Mouse (Mus musculus): Measurements from ENCODE around the gene Apbb2.

Gene Apbb2

DNA sequence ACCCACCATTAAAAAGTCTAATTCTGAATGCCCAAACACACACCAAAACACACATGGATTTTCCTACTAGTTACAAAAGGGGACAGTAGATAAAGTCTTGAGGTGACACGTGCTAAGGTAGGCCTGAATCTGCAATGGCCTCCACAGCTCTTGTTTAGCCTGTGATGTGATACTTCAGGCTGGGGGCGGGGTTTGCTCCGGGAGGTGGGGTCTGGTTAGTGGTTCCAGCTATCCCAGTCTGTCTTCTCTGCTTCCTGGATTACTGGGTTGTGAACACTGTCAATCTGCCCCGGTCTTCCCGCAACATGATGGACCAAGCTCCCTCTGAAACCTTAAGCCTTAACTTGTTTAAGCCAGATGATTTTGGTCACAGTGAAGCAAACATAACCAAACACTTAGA lies 210.0 kb downstream of the Apbb2 start:
- no peak for DNase-seq

DNA sequence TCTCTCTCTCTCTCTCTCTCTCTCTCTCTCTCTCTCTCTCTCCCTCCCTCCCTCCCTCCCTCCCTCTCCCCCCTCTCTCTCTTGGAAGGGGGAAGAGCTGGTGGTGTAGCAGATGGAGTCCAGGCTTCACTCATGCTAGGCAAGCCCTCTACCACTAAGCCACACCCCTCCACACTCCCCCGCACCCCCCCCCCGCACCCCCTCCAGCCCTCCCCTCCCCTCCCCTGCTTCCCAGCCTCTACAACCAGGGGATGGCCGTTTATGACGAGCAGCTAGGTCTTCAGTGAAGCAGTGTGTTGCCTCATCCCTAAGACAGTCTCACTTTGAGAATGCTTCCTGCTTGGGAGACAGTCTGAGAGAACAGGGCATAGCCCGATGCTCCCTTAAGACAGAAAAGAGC lies 210.6 kb downstream of the Apbb2 start:
- no peak for DNase-seq

- DNase-seq, result no peak
Observed at GRCm38 (mm10) chr5:66406431-66406830, 212.2 kb downstream of the Apbb2 start.

DNA sequence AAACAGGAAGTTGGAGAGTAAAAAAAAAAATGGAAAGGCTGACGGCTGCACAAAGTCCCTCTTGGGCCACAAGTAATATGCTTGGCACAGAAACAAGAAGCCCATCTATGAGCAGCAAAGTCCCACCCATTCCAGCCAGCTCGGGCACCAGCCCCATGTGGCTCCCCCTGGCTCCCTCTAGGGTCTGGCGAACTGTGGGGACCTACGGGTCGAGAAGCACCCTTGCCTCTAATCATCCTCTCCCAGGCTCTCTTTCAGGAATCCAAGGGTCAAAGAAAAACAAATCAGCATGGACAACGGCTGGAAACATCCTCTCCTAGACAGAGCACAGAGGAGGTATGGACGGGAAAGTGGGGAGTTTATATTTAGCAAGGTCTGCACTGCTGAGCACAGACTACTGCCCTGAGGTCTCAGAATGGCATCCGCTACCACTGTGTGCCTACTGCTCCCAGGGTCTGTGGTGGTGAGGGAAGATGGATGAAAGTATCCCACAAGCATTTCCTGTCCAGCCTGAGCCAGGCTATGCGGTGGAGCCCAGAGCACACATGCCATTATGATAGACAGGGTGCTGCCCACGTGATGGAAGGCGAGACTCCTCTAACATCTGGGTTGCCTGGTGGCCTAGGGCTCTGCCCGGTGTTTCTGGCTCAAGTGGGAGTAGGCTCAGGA lies 212.7 kb downstream of the Apbb2 start:
- no peak for DNase-seq

DNA sequence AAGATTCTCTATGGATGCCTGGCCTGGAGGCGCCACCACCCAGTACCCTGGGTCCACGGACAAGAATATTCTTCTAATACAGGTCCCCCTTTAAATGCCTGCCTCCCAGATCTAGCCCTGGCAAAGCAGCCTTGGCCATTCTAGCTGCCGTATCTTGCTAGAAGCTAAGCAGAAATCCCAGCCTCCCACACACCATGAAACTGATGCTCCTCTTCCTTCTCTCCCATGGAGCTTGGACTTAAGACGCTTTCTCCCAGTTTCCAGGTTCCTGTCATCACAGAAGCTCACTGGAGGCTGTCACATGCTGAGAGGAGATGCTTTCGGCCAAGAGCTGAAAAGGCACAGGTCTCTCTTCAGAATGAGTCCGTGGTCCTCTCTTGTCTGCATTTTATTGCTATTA lies 213.3 kb downstream of the Apbb2 start:
- DNase-seq, result no peak

GRCm38 (mm10) chr5:66400563-66400962 lies 218.0 kb downstream of the Apbb2 start:
- no peak for DNase-seq

DNA sequence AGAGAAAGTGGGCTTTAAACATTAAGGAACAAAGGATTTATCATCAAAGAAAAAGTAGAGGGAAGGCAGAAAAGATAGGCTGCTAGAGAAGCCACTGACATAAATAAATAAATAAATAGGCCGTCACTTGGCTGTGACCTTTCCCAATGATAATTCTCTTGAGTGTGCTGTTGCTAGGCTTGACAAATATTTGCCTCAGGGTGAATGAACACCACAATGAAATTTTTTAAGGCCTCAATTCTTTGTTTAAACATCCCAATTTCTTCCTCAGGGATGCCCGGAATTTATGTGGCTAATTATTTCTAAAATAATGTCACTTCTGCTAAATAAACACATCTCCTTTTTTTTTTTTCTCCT lies 219.3 kb downstream of the Apbb2 start:
- DNase-seq, result no peak

DNA sequence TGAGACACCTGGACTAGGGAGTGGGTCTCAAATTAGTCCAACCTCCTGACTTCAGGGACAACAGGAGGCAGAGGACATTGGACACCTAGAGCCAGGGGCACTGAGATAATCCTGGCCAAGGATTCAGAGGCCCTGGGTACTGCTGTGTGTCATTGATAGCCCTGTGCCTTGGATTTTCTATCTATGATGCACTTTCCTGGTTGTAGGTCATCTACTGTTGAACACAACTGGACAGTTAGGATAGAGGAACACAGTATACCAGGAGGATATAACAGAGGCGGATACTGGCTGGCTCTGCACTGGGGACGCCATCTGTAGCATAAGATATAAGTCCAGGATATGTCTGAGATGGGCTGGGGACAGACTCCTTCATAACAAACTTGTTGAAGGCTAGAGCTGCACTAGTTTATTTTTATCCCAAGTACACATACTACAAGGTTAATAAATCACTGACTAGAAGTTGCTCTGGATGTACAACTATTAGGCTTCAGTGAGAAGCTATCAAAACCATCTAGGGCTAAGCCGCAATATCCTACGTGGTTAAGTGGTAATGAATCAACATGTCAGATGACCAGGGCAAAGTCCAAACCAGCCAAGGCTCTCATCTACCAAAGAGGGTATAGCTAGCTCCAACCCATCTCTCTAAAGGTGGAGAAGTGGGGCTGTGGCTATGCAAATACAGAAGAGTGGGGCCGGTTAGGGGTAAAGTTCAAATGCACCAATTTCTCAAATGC lies 219.9 kb downstream of the Apbb2 start:
- no peak for DNase-seq

DNA sequence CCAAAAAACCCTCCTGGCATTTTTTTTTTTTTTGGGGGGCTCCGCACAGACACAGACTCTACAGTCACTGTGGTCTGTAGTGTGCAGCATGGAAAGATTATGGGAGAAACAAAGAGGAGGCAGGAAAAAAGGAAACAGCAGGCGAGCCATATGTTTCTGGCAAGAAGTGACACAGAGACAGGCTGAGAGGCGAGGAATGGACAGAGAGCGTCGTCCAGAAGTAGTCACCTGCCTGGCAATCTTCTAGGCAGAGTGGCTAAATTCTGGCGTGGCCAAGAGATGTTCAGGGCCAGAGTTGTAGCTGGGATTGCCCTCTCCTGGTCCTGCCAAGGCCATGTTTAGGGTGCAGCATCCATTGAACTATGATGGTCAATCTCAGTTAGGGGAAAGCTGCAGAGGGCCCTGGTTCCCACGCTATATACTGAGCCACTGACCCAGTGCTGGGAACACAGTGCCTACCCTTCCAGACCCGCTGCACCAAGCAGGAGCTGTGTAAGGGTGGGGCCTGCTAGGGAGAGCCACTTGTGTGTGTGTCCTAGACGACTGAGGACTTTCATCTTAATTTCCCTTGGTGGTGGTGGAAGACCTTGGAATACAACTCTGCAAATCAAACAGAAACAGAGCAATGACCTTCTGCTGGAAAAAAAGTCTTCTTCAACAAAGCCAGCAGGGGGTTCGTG lies 224.7 kb downstream of the Apbb2 start:
- peak; percentile 64 for DNase-seq

GRCm38 (mm10) chr5:66392861-66393529 lies 225.6 kb downstream of the Apbb2 start:
- peak; percentile 30 for DNase-seq

GRCm38 (mm10) chr5:66391771-66392170 lies 226.8 kb downstream of the Apbb2 start:
- DNase-seq, result no peak

GRCm38 (mm10) chr5:66391299-66391698 lies 227.3 kb downstream of the Apbb2 start:
- no peak for DNase-seq

GRCm38 (mm10) chr5:66390567-66390966 lies 228.0 kb downstream of the Apbb2 start:
- no peak for DNase-seq

- DNase-seq, result no peak
Observed at GRCm38 (mm10) chr5:66387481-66387880, 231.1 kb downstream of the Apbb2 start.

GRCm38 (mm10) chr5:66385636-66386035 lies 232.9 kb downstream of the Apbb2 start:
- DNase-seq, result peak; percentile 34

GRCm38 (mm10) chr5:66384806-66385446 lies 233.7 kb downstream of the Apbb2 start:
- peak; percentile 35 for DNase-seq

DNA sequence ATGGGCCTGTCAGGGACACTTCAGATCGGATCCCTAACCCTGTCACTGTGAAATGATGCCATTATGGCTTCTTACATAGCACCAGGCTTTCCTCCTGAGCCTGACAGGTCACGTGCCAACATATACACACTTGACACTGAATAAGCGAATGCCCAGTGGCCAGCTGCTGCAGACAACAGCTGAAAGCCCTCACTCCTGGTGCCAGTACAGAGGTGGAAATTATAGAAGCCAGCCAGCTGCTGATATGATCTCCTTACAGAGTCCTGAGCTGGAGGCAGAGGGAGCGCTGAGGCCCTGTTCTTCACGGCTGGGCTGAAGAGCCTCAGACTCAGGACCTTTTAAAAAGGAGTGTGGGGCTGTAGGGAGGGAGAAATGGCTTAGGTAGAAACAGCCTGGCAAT lies 234.5 kb downstream of the Apbb2 start:
- DNase-seq, result no peak

DNA sequence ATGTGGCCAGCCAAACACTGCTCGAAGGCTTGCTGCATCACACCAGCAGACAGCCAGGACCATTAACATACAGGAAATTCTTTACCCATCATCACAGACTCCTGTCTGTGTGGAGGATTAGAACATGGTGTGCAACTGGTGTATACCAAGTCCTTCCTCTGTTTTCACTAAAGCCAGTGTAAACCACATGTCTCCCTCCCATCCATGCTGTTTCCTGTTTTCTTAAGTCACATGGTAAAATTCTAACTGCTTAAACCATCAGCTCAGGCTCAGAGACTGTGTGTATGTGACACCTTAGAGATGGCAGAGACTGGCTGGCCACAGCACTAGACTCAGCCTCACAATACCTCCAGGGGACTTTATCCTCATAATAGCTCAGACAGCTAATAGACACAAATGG lies 236.5 kb downstream of the Apbb2 start:
- no peak for DNase-seq

- DNase-seq, result no peak
Observed at GRCm38 (mm10) chr5:66378968-66379367, 239.6 kb downstream of the Apbb2 start.

DNA sequence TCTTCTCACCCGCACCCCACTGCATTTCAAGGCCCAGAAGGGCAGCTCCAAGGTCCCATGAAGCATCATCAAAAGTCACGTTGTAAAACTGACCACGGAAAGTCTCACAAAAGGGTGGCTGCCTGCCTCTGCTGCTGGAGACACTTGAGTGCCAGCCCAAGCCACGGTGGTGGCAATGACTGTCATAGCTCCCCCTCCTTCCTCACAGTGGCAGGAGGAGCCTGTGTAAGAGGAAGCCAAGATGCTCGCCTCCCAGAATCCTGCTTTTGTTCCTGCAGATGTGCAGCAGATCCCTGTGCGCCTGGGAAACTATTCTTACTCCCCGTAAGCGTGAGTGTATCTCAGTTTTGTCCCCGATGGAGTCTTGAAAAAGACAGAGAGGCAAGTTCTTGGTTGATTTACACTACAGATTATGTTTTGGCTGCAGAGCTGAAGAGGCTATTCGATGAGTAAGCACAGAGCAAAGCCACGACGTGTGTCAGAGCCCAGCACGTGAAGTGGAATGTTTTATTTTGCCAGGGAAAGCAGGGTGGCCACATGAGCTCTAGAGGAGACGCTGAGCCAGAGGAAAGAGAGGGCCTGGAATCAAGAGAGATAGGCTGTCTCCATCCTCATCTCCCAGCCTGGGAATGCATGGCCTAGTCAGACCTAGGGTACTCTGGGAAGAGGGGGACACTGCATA lies 241.9 kb downstream of the Apbb2 start:
- DNase-seq, result no peak

- DNase-seq, result no peak
Observed at GRCm38 (mm10) chr5:66374413-66374812, 244.2 kb downstream of the Apbb2 start.

DNA sequence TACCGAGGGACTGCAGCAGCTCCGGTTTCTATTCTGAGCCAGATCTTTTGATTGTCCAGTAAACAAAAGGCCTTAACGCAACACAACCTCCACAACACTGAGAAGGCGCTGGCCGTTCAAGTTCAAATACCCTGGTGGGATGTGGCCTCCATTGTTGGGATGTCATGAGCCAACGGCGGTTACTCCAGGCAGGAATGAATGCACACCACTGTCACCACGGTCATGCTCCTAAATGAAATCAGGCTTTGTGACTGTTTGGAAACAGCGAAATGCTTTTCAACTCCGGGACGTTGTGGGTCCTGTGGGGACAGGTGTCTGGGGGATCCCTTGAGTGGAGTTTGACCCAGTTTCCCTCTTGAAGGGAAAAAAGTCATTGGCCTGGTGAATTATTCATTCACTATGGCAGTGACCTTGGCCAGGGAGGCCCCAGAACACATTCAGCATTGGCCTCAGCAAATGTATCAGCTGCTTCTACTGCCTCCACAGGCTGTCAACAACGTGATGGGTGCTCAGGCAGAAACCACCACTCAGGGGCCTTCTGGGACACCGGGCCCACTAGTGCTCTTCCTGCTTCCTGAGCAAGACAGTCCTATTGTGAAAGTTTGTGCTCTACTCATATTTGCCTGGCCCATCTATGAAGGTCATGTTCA lies 244.9 kb downstream of the Apbb2 start:
- DNase-seq, result no peak
